Mouse (Mus musculus): ENCODE results near the gene Fbxw4.

DNA sequence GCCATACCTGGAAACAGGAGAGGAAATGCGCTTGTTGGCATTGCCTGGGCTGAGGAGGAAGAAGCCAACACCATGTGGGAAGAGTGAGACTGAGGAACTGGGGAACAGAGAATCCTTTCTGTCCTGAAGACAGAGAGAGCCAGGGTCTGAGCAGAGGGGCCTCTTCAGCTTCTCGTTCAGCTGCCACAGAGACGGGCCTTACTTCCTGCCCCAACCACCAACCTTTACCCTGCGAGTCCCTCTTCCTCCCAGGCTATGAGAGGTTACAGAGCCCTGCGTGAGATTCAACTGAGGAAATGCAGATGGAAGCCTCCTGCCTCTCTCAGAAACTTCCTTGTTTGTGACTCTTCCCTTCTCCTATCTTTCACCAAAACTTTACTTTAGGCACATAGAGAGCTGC is 29.2 kb downstream of the Fbxw4 start:
- TF ChIP-seq CTCF (IDR thresholded peaks at IDR 0.05; ENCODE audit: low read depth, low read length) (no peak), POLR2A (IDR thresholded peaks at IDR 0.05; ENCODE audit: extremely low read depth, insufficient read depth, low read length) (no peak)

Measured in liver, adult 2 months (tissue).